Mouse (Mus musculus): ENCODE data around the gene Polrmt. TPM values are rescaled to one million over a fixed set of nuclear protein-coding genes. Genes with fewer than 3 reads are reported as not detected.
A peak's percentile ranks its signal among the peaks of the same experiment; 100 is the strongest.
"Not testable (repeated sequence)": the region's sequence is repeated elsewhere in the genome, so short reads cannot be mapped to it uniquely, and the experiment has no call there.

Polrmt gene
- total RNA-seq, 1 experiment, result 109 TPM

DNA sequence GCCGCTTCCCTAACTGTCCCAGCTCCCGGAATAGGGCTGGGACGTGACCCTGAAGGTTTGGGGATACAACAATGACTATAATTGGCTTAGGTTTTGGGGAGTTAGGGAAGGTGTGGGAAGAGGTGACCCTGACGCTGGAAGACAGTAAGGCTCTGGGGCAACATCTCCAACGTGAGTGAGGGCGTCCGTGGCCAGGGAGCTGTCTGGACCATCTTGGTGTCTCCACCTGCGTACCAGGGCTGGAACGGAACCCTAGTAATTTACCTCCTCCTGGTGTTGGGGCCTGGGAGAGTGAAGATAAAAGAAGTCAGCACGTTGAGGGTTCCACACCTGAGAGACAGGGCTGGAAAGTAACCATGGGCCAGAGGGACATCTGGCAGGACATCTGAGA, 41.4 kb downstream of the Polrmt start:
- in situ Hi-C loops (cut with MboI; ENCODE audit: low sequenced_read_pairs in 2 of 2, unreplicated experiment in 2 of 2), result no loop called here
- Histone ChIP-seq H3K4me1 (ENCODE audit: control insufficient read depth in 2 of 2, insufficient read depth in 2 of 2, low read length in 2 of 2, poor library complexity in 1 of 2) (peaks cover 9 to 23% of the 10 kb centered on the region in 2 experiments; a peak in 3 of 4 replicates), H3K27ac (ENCODE audit: insufficient read depth, low read depth, low read length, poor library complexity, severe bottlenecking) (no peak overlapping the region)

DNA sequence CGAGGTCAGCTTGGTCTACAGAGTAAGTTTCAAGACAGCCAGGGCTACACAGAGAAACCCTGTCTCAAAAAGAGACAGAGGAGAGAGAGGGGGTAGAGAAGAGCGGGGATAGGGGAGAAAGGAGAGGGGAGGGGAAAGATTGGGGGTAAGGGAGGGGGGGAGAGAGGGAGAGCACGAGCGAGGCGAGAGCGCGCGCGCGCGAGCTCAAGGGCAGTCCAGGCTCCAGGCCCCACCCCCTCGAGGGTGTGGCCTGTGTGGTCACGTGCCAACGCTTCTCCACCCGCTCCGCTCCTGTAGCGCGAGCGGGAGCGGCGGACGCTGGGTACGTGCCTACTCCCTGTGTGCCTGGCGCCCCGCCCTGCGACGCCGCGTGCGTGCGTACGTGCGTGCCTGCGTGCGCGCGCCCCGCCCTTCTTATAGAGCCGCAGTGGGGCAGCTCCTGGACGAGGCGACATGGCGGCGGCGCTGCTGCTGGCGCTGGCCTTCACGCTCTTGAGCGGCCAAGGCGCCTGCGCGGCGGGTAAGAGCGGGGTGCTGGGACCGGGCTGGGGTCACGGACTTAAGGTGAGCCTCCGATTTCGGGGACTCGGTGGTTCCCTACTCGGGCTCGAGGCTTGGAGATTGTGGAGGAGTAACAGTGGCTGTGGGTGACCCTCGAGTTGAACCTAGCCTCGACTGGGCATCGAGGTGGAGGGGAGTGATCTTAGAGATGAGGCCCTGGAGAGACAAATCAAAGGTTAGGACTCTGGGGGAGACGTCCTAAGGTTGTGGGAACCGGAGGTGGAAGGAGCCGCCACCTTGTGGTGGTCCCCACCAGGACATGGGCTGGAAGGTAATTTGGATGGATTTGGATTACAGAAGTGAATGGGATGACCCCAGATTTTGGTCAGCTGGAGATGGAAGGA, 42.1 kb downstream of the Polrmt start, which contains the start of gene Bsg:
Gene Bsg, plus strand, starts transcription at position 427 of the 905 bp plus-strand sequence.
- H3K27ac ChIP-seq (ENCODE audit: insufficient read depth, low read depth, low read length, poor library complexity, severe bottlenecking), result peak within 1 kb of the TSS; percentile 85
- H3K4me1 ChIP-seq (ENCODE audit: control insufficient read depth in 2 of 2, insufficient read depth in 2 of 2, low read length in 2 of 2, poor library complexity in 1 of 2), result peaks cover 9 to 25% of the 10 kb centered on the region in 2 experiments; a peak in 3 of 4 replicates
- TF ChIP-seq MAFK (IDR thresholded peaks at IDR 0.05; ENCODE audit: insufficient read depth, low read depth, low read length) (no peak), HCFC1 (IDR thresholded peaks at IDR 0.05; ENCODE audit: borderline replicate concordance, insufficient read depth, low read length) (no peak), ZNF384 (IDR thresholded peaks at IDR 0.05; ENCODE audit: low read depth, low read length) (no peak), ZC3H11A (IDR thresholded peaks at IDR 0.05; ENCODE audit: borderline replicate concordance, low read depth, low read length) (no peak), CHD2 (IDR thresholded peaks at IDR 0.05; ENCODE audit: low read depth, low read length) (no peak)
- H3K4me3 ChIP-seq (ENCODE audit: insufficient read depth in 1 of 2, low read depth in 1 of 2, low read length in 2 of 2, poor library complexity in 1 of 2, severe bottlenecking in 1 of 2), result peak within 1 kb of the TSS; percentile 84 to 98
- peak within 1 kb of the TSS; percentile 93 for H3K9ac ChIP-seq (ENCODE audit: insufficient read depth, low read depth, low read length, poor library complexity, severe bottlenecking)
- H3K9me3 ChIP-seq (ENCODE audit: control insufficient read depth, insufficient read depth, low read depth, low read length), result no peaks in the 10 kb centered on the region
- peaks cover 19% of the 10 kb centered on the region for H3K36me3 ChIP-seq (ENCODE audit: control insufficient read depth, insufficient read depth, low read length, poor library complexity, severe bottlenecking)
- DNase-seq (ENCODE audit: low read depth, low spot score), result peak; percentile 98
- in situ Hi-C loops (cut with MboI; ENCODE audit: low sequenced_read_pairs in 2 of 2, unreplicated experiment in 2 of 2), result no loop called here

More for the DNA sequence above, 41.4 kb downstream of the Polrmt start:
- peak overlapping the region; percentile 93 for H3K9ac ChIP-seq (ENCODE audit: insufficient read depth, low read depth, low read length, poor library complexity, severe bottlenecking)
- no peaks in the 10 kb centered on the region for H3K9me3 ChIP-seq (ENCODE audit: control insufficient read depth, insufficient read depth, low read depth, low read length)
- no peak for DNase-seq (ENCODE audit: low read depth, low spot score)
- peaks cover 26% of the 10 kb centered on the region for H3K36me3 ChIP-seq (ENCODE audit: control insufficient read depth, insufficient read depth, low read length, poor library complexity, severe bottlenecking)
- TF ChIP-seq HCFC1 (IDR thresholded peaks at IDR 0.05; ENCODE audit: borderline replicate concordance, insufficient read depth, low read length), result no peak
- no peak for TF ChIP-seq ZNF384 (IDR thresholded peaks at IDR 0.05; ENCODE audit: low read depth, low read length)
- no peak for TF ChIP-seq CHD2 (IDR thresholded peaks at IDR 0.05; ENCODE audit: low read depth, low read length)
- TF ChIP-seq ZC3H11A (IDR thresholded peaks at IDR 0.05; ENCODE audit: borderline replicate concordance, low read depth, low read length), result no peak
- TF ChIP-seq MAFK (IDR thresholded peaks at IDR 0.05; ENCODE audit: insufficient read depth, low read depth, low read length), result no peak
- H3K4me3 ChIP-seq (ENCODE audit: insufficient read depth in 1 of 2, low read depth in 1 of 2, low read length in 2 of 2, poor library complexity in 1 of 2, severe bottlenecking in 1 of 2), result peak overlapping the region; percentile 84 to 98

DNA sequence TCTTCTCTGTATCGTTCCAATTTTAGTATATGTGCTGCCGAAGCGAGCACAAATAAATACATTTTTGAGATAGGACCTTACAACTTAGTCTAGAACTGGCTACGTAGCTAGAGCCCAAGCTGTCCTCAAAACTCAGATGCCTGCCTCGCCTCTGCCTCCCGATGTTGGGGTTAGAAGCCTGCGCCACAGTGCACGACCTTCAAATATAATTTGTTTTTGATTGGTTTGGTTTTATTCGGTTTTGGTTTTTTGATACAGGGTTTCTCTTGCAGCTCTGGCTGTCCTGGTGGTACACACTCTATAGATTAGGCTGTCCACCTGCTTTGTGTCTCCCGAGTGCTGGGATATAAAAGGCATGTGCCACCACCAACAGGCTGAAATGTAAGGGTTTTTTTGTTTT, 42.8 kb downstream of the Polrmt start:
- Histone ChIP-seq H3K9ac (ENCODE audit: insufficient read depth, low read depth, low read length, poor library complexity, severe bottlenecking) (peak overlapping the region; percentile 41; the same call in 1 of the 2 replicates), H3K27ac (ENCODE audit: insufficient read depth, low read depth, low read length, poor library complexity, severe bottlenecking) (no peak overlapping the region), H3K36me3 (ENCODE audit: control insufficient read depth, insufficient read depth, low read length, poor library complexity, severe bottlenecking) (peaks cover 11% of the 10 kb centered on the region; the same call in 1 of the 2 replicates), H3K4me3 (ENCODE audit: insufficient read depth in 1 of 2, low read depth in 1 of 2, low read length in 2 of 2, poor library complexity in 1 of 2, severe bottlenecking in 1 of 2) (peak overlapping the region in 1 of 2 experiments; percentile 56; a peak in 2 of 4 replicates), H3K9me3 (ENCODE audit: control insufficient read depth, insufficient read depth, low read depth, low read length) (no peaks in the 10 kb centered on the region), H3K4me1 (ENCODE audit: control insufficient read depth in 2 of 2, insufficient read depth in 2 of 2, low read length in 2 of 2, poor library complexity in 1 of 2) (peaks cover 9 to 23% of the 10 kb centered on the region in 2 experiments; a peak in 3 of 4 replicates)
- TF ChIP-seq ZC3H11A (IDR thresholded peaks at IDR 0.05; ENCODE audit: borderline replicate concordance, low read depth, low read length), result no peak
- no peak for TF ChIP-seq ZNF384 (IDR thresholded peaks at IDR 0.05; ENCODE audit: low read depth, low read length)
- TF ChIP-seq MAFK (IDR thresholded peaks at IDR 0.05; ENCODE audit: insufficient read depth, low read depth, low read length), result no peak
- no peak for TF ChIP-seq HCFC1 (IDR thresholded peaks at IDR 0.05; ENCODE audit: borderline replicate concordance, insufficient read depth, low read length)
- TF ChIP-seq CHD2 (IDR thresholded peaks at IDR 0.05; ENCODE audit: low read depth, low read length), result no peak
- no peak for DNase-seq (ENCODE audit: low read depth, low spot score)
- in situ Hi-C loops (cut with MboI; ENCODE audit: low sequenced_read_pairs in 2 of 2, unreplicated experiment in 2 of 2), result no loop called here

DNA sequence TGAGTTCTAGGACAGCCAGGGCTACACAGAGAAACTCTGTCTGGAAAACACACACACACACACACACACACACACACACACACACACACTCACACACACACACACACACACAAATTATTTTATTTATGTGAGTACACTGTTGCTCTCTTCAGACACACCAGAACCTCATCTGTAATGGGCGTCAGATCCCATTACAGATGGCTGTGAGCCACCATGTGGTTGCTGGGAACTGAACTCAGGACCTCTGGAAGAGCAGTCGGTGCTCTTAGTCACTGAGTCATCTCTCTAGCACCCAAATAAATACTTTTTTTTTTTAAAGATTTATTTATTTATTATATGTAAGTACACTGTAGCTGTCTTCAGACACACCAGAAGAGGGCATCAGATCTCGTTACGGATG, 43.4 kb downstream of the Polrmt start:
- DNase-seq (ENCODE audit: low read depth, low spot score); H3K27ac ChIP-seq (ENCODE audit: insufficient read depth, low read depth, low read length, poor library complexity, severe bottlenecking); H3K9ac ChIP-seq (ENCODE audit: insufficient read depth, low read depth, low read length, poor library complexity, severe bottlenecking); in situ Hi-C loops (cut with MboI; ENCODE audit: low sequenced_read_pairs in 2 of 2, unreplicated experiment in 2 of 2); H3K9me3 ChIP-seq (ENCODE audit: control insufficient read depth, insufficient read depth, low read depth, low read length); H3K4me3 ChIP-seq (ENCODE audit: insufficient read depth in 1 of 2, low read depth in 1 of 2, low read length in 2 of 2, poor library complexity in 1 of 2, severe bottlenecking in 1 of 2); H3K36me3 ChIP-seq (ENCODE audit: control insufficient read depth, insufficient read depth, low read length, poor library complexity, severe bottlenecking): not testable (repeated sequence)
- peaks cover 9 to 22% of the 10 kb centered on the region in 2 experiments; a peak in 3 of 4 replicates for H3K4me1 ChIP-seq (ENCODE audit: control insufficient read depth in 2 of 2, insufficient read depth in 2 of 2, low read length in 2 of 2, poor library complexity in 1 of 2)
